Mouse (Mus musculus) heart, postnatal 4 days (tissue): ENCODE data around the gene Alg14. TPM values are rescaled to one million over a fixed set of nuclear protein-coding genes. Genes with fewer than 3 reads are reported as not detected.

Experiments
- DNase-seq: peaks from one replicate; pipeline ENCODE4 v3.0.0; 2021
- total RNA-seq, 2 experiments: library from RNA; stranded (reverse); gene quantifications; 2 replicates each; pipeline ENCODE4 v1.2.3; 2021

Gene Alg14
- total RNA-seq, 2 experiments from 2014 or later: 21.9 to 24.7 TPM

DNA sequence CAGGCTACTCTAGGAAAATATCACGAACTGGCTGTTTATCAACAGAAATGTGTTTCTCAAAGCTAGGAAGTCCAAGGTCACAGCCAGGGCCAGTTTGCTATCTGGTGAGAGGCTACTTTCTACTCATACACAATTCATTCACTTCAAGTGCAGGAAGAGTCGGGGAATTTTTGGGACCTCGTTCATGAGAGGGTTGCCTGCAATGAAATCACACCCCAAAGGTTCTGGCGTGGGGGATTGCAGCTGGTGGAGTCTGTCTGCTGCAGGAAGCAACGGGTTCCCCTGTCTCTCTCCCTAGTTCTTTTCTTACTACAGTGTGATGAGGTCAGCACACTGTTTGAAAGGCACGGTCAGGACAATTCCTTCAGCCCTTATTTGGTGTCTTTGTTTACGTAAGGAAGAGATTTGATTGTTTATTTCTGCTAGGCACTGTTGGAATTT, 48.8 kb downstream of the Alg14 start:
- no peak for DNase-seq

DNA sequence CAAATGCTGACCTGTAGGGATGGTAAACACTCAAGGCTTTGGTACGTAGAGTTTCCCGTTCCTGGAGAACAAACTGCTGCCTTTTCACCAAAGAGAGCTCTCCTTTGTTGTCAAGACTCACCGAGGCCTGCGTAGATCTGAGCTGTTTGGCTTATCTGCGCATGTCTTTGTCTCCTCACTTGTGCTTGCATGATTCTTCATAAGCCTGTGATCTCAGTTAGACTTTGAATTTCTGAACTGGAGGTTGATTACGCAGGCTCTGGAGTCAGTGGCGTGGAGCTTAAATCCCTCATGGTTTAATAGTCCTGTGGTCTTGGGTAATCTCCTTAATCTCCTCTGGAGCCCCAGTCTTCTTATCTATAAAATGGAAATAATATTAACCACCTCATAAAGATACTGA, 51.7 kb downstream of the Alg14 start:
- no peak for DNase-seq

DNA sequence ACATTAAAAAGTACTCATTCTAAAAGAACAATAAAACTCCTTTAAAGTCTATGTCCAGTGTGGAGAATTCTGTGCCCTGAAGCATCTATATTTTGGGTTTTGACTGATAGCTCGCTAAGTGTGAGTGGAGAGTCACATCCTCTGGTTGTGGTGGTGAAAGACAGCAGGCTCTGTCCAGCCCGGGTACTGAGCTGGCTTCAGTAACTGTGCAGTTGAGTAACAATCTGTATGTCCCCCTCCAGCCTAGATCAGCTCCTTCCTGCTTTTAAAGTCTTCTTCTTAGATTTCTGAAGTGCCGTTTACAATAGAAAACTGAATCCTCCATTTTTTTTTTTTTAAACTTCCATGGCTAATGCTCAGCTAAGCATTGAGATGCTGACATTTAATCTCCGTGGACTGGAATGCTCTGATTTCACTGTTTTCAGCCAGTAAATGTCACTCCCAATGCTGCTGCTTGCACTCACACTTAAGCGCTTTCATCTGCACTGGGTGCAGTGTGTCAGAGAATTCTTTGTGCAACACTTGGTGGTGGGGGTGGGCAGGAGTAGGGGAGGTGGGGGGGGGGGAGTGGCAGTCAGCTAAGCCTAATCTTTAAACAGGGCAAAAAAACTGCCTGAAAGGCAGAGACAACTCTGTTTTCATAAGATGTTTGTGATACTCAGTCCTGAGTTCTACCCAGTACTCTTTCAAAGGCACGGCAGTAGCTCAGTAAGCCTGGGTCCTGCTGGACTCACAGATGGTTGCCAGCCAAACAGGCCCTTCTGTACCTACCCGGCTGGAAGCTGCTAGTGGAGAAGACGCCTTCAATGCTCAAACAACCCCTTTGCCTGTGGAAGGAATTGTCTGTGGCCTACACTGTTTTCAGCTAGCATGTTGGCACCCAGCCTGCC, 52.7 kb downstream of the Alg14 start:
- no peak for DNase-seq

DNA sequence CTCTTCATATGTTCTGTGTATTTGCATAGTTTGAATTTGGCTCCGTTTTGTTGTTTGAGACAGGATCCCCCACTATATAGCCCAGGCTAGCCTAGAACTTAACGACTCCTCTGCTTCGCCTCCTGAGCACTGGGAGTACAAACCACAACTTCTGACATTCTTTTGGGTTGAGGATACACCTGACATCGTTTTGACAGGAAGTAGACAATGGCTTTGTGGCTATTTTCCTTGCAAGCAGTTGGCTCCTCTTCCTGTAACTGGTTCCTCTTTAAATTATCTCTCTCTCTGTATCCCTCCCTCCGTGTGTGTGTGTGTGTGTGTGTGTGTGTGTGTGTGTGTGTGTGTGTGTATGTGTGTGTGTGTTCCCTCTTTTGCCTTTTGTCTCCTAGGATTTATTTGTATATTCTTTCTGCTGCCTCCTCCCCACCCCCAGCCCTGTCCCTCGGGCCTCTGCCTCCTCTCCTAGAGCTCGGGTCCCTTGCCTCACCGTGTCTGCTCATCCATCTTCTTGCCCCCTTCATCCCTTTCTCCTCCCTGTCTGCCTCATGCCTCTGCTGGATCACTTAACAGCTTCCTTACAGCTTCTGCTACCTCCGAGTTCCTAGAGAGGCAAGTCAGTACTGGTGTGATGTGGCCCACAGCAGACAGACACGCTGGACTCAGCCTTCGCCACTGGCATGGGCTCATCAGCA, 53.5 kb downstream of the Alg14 start:
- DNase-seq: no peak

DNA sequence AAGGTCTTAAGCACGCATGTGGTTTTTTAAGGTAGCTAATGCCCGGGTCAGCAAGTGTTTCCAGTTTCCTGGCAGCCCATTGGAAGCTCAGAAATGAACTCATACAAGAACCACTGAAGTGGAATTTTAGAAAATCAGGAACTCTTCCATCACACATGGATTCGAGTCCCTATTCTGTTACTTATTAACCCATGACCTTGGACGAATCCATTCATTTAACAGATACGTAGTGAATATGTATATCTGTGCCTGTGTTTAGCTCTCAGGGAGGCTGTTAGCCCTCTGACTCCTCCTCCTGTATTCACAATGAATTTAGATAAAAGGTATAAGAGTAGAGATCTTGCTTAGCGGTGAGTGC, 54.0 kb downstream of the Alg14 start:
- no peak for DNase-seq

DNA sequence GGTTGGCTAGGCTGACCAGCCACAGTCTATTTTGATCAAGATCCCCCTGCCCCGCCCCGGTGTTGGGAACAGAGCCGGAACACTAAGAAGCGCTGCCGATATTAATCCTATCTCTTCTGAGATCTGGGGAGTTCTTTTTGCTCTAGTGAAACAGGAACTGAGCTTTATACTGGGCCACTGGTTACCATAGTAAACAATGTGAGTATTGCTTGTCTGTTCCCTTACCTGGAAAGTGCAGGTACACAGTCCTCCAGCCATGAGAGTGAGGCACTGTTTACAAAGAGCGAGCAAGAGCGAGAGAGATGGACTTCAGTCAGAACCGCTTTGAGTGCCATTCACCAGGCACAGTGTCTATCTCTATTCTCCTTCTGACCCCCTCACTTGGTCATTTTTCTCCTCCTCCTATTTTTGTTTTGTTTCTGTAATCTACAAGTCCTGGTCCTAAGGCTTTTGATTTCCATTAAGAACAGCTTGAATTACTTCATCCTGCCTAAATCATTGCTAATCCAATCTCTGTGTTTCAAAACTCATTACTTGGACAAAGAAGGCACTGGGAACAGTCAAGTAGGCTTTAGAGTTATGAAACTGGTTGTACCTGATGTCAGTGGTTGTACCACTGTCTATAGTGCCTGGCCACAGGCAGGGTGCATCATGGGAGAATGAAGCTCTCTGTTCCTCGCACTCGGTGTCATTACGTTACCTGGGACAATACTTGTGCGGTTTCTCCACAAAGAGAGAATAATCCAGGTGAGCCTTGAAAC, 55.1 kb downstream of the Alg14 start:
- no peak for DNase-seq

DNA sequence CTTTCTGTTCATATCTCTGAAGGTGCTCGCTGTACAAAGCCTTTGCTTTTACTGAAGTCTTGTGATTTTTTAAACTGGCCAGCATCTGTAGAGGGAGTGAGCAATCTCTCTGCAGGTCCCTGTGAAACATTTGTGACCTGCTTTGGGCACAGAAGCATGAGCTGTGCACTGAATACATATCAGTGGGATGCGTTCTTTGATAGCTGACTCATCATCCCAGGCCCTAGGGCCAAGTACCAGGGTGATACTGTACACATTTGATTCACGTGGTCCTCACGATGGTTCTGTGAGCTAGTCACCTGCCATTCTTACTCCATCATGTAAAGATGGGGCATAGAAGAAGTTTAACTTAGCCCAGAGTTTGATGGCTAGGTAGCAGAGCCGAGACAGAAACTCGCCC, 57.2 kb downstream of the Alg14 start:
- no peak for DNase-seq

DNA sequence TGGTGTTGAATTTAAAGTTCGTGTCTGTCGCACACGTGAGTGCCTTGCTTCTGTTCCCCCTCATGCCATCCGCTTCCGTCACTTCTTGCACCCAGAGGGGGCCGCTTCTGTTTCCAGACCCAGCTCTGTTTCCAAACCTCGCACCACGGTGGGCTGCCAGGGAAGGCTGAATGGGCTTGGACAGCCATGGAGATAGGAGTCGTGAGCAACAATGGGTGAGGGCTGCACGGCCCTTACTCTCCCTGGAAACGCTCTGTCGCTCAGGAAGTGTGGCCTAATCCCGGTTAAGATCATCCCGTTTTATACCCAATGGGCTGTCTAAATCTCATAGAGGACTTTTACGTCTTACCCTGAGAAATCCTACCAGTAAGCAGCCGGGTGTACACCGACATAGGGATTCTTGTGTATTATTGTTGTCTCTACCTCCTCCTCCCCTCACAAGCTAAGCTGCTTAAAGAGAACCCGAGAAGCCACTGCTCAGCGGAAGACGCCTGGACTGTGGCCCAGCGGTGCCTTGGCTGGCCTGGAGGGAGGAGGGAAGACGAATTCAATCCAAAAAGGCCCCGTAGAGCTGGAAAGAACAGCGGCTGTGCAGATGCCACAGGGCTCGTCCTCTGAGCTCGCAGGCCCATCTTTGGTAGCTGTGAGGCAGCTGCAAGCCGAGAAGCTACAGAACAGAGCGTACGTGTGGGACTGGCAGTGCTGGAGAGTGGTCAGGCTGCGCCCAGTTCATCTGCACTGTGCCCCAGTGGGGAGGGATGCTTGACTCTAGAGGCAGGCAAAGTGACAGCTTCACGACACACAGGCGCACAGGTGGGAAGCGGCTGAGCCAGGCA, 58.0 kb downstream of the Alg14 start:
- DNase-seq: peak; percentile 46

DNA sequence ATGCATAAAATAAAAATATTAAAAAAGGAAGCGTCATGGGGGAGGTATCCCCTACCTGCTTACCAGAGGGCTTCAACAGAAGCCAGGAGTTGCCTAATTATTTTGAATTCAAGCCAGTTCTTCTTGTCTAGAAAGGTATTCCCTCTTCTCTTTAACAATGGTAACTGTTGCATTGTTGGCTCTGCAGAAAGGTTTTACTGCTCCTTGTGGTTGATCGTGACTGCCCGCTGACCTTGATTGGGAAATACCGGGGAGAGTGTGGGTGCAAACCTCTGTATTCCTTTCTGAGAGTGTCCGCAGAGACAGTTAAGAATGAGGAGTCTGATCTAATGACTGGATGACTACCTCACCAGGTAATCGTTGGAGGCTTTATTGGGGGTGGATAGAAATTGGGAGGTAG, 59.7 kb downstream of the Alg14 start:
- DNase-seq: no peak

DNA sequence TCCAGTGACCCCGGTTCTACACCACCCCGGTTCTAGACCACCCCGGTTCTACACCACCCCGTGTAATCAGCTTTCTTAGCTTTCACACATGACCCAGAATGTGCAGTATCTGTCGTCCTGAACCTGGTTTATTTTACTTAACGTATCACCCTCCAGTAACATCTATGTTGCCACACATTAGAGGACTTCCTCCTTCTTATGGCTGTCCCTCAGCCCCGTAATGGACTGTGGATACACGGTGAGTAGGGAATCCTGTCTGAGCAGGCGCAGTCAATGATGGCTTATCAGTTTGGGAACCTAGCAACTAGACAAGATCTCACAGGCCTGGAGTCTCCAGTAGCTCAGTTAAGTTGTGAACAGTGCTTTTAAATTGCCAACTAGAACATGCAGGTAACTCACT, 62.7 kb downstream of the Alg14 start:
- no peak for DNase-seq

DNA sequence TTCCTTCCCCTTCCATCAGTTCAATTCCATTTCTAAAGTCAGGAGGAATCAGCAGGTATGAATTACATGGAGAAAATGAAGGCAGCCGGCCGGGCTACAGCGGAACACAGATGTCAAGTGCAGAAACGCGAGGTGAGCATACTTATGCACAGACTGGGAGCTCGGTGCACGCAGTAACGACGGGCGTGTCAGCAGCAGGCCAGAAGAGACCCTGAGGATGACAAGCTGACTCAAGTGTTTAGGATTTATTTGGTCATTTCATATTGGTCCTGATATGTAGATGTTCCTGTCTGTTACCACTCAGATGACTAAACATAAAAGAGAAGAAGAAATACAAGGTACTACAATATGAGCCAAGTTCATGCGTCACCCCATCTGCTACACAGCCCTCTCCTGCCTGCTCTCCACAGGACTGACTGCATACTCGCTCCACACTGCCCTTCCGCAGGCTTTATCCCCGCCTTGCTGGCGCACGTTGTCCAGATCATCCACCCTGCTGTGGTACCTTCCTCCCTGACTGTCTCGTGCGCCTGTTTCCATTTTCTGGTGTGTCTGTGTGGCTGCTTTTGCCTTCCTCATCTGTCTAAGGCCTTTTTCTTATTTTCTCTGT, 63.4 kb downstream of the Alg14 start:
- DNase-seq: no peak

DNA sequence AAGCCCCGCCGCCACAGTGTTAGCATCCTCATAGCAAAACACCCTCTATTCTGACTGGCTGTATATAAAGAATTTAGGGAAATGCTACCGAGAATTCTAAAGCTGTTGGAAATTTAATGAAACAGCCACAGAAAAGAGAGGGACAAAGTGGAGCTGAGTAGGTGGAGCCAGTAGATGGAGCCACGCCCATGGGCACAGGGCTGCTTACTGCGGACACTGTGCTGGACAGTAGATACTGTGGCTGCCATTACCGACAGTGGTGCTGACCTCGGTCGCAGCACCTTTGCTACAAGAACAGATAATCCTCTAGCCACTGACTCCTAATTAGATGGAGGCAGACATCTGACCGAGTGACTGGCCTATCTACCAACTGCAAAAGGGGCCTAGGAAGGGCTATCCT, 64.0 kb downstream of the Alg14 start:
- no peak for DNase-seq

DNA sequence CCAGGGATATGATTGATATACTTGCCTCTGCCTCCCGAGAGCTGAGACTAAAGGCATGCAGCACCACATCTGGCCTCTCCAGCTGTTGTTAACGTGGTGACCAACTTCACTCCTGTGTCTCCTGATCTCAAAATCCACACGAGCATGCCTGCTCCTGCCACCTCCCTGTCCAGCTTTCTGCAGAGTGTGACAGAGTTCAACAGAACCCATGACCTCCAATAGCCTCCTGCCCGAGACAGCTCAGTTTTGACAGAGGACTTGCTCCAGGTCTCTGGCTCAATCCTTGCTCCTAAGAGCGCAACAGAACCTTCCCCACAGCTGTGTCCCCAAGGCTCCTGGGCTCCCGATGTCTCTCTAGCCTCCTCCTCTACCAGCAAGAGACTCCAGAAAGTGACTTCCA, 64.5 kb downstream of the Alg14 start:
- no peak for DNase-seq

DNA sequence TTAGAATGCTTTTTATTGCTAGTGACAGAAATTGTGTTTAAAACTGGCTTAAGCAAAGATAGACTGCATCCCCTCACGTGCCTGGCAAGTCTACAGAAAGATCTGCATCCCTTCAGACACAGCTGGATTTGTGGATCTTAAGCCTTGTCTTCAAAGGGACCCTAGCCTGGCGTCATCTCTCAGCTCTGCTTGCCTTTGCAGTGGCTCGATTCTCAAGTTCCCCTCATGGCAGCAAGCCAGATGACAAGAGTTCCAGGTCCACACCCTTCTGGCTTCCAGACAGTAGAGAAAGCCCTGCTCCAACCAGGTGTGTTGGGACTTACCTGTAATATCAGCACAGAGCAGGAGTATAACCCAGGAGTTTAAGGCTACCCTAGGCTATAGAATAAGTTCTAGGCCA, 65.5 kb downstream of the Alg14 start:
- no peak for DNase-seq

DNA sequence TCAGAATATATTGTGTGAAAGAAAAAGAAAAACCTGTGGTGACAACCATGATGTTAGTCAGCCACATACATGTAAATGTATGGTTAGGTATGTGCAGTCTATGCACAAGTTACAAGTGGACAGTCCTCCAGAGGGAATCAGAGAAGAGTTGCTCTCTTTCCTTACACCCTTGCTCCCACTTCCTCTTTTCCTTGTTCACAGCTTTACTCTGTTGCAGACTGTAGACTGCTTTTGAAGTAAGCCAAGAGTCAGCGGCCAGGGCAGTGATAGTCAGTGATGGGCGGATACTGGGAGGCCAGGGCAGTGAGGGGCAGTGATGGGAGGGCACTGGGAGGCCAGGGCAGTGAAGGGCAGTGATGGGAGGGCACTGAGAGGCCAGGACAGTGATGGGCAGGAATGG, 66.7 kb downstream of the Alg14 start:
- DNase-seq: no peak

DNA sequence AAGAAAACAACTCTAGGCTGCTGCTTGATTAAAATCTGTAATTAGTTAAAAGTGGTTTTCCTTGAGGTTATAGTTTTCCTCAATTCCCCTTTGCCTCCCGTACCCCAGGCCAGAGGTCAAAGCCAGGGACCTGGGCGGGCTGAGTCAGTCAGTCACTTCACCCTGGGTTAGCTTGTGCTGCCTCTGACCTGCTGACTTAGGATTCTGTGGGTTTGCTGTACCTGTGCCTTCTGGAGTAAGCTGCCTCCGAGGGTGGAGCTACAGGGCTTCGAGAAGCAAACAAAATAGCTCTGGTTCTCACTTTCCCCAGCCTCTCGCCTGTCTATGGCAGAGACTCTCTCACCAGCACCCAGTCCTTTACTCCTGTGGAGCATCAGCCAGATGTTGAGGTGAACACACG, 67.3 kb downstream of the Alg14 start:
- no peak for DNase-seq

DNA sequence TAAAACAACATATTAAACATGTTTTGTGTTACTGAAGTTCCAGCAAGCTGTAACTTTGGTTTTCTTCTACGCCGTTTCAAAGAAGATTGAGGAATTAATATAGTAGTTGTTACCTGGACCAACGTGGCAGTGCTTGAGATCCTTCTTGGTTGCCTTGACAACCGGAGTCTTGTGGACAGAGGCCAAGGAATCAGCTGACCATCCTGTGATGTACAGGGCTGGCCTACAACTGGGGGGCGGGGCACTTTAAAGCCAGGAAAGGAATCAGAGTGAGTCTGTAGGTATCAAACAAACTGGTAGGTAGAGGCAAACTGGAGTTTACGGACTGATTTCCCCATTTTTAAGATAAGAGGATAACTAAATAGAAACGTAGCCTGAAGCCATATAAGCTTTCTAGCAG, 67.7 kb downstream of the Alg14 start:
- no peak for DNase-seq

DNA sequence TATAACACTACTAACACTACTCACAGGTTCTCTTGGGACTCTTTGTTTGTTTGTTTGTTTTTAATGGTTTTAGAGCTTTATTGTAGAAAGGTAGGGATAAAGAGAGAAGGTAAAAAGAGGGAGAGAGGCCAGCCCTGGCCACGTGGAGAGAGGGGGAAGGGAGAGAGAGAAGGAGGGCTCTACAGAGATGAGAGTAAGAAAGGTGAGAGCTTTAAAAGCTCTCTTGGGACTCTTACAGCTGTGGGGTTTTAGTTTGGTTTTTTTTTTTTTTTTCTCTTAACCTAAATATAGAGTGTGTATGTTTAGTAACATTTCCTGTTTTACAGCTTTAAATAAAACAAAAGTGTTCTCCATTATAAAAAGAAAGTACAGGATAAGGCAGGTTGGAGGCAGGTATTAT, 70.4 kb downstream of the Alg14 start:
- no peak for DNase-seq

DNA sequence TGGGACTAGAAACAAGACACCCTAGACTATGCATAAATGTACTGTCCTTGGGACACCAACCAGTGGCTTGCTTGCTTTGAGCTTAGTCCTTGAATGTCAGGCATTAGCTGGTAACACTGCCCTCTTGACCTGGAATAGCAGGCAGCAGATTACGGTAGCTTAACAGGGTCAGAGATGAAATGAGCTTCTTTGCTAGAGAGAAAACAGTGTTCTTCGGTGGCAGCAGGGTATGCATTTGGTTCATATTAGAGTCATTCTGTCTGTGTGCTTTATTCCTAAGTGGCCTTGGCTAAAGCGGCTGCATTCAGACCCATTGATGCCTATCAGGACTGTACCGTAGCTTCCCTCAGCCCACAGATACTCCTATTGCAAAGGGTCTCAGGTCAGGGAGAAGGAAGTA, 72.8 kb downstream of the Alg14 start:
- DNase-seq: no peak

DNA sequence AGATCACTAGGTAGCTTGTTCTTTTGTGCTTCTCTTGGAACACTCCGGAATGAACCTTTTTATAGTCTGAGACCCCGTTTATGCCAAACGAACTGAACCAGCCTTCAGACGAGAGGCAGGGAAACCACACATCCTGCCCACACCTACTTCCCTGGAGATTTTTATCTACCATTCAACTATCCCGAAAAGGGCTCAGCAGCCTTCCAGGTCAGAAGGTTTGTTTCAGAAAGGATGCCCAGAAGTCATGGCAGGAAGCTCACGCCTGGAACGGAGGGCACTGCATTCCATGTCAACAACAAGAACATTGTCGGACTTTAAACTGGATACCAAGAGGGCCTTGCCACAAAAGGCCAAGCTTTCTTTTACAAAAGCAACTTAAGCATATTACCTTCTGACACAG, 73.6 kb downstream of the Alg14 start:
- no peak for DNase-seq

DNA sequence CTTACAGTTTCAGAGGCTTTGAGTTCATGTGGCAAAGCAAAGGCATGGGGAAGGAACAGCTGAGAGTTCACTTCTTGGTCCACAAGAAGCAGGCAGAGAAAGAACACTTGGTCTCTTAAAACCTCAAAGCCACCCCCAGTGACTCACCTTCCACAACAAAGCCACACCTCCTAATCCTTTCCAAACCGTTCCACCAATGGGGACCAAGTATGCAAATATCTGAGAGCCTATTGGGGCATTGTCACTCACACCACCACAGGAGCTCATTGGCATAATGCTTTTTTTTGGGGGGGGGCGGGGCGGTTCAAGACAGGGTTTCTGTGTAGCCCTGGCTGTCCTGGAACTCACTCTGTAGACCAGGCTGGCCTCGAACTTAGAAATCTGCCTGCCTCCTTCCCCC, 77.0 kb downstream of the Alg14 start:
- no peak for DNase-seq

DNA sequence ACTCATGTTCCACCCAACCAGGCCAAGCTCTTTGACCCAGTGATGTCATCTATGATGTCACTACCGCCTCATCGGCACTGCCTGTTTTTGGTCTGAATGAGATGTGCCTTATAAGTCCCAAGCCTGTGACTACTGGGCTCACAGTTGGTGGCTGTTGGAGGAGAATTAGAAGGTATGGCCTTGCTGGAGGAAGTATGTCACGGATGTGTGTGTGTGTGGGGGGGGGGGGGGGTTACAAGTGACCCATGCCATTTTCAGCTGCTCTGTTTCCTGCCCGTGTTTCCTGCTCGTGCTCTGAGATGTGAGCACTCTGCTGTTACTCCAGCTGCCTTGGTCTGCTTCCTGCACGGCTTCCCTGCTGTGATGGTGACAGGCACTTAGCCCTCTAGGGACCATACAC, 77.9 kb downstream of the Alg14 start:
- DNase-seq: no peak
